Mouse (Mus musculus): ENCODE results near the gene Grpel1. TPM values are rescaled to one million over a fixed set of nuclear protein-coding genes. Genes with fewer than 3 reads are reported as not detected.
A peak's percentile ranks its signal among the peaks of the same experiment; 100 is the strongest.

Grpel1 gene
- total RNA-seq (2021): 10 to 100 TPM; 21.8 to 24.7 TPM

DNA sequence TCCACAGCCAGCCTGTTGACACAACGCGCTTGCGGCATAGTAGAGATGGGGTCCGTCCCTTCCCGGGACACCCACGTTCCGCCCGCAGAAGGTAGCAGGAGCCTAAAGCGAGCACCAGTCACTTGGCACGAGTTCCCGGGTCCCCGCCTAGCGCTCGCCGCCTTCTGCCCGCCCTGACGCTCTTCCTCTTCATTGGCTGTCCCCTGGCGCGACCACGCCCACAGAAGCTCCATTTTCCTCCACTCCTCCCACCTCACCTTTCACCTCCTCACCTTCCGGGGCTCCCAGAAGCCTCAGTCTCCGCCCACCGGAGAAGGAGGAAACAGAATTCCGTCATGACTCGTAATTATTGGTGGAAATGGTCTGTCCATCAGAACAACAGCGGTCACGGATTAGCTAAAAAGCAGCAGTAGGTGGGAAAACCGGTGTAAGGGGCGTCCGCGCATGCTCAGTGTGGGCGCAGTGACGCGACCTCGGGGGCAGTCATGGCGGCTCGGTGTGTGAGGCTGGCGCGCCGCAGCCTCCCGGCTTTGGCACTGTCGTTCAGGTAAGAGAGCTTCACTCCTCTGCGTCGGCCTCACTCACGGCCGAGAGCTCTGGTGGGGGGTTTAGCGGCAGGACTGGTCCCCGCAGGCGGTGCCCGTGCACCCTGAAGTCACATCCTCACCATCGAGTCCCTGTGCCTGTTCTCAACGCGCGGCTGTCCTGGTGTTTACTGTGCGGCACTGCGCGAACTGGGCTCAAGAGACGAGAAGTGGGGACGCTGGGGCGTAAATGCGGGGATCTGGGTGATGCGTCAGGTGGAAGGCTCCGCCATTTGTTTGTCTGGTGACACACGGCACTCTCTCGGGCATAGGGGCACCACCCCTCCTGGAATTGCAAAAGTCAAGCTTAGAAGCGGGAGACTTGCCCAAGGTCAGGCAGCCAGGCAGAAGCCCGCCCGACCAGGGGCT lies at the start of gene Grpel1:
Grpel1 (plus strand) TSS at position 290 of the 953 bp plus-strand sequence.
- DNase-seq (ENCODE audit: extremely low spot score in 1 of 2, low spot score in 1 of 2): peak; percentile 90 to 95

DNA sequence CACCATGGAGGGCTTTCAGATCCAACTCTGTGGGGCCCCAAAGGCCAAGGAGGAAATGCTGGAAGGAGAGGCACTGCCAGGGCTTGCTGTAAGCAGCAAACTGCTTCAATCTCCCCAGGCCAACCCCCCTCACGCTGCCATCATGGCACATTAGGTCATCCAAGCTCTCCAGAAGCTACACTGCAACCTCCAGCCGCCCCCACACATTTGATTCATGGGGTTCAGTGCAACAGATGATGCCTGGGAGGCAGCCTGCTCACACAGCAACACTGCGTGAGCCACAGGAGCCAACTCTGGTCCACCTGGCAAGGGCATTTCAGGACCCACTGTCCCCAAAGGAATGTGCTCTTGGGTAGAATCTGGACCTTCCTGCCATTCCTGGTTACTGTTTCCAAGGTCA lies 44.9 kb upstream of the Grpel1 start:
- DNase-seq (ENCODE audit: extremely low spot score in 1 of 2, low spot score in 1 of 2): no peak

DNA sequence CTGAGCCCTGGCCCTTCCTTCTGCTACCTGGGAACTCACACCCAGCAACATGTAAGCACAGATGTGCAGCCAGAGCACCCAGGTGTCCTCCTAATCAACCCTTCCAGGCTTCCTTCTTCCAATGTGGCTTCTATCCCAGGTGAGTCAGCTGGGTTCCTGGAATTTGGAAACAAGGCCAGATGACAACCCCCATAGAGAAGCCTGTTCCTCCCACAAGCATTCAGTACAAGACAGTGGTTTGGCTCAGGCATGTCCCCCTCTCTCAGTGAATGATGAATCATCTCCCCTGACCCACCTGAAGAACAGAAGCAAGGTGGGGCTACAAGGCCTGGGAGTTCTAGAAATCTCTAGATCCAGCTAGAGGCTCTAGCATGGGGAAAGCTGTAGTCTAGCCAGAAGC lies 42.1 kb upstream of the Grpel1 start:
- no peak for DNase-seq (ENCODE audit: extremely low spot score in 1 of 2, low spot score in 1 of 2)

DNA sequence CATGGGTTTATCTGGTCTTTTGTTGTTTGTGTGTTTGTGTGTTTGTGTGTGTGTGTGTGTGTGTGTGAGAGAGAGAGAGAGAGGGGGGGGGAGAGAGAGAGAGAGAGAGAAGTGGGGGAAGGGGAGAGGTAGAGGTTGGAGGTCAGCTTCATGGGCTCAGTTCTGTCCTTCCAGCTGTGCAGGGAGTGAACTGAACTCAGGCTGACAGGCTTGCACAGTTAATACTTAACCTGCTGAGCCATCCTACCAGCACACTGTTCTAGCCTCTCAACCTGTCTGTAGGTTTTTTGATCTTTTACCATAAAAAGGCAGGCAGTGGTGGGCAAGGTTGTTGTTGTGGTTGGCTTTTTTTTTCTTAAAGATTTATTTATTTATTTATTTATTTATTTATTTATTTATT lies 40.1 kb upstream of the Grpel1 start:
- no peak for DNase-seq (ENCODE audit: extremely low spot score in 1 of 2, low spot score in 1 of 2)

DNA sequence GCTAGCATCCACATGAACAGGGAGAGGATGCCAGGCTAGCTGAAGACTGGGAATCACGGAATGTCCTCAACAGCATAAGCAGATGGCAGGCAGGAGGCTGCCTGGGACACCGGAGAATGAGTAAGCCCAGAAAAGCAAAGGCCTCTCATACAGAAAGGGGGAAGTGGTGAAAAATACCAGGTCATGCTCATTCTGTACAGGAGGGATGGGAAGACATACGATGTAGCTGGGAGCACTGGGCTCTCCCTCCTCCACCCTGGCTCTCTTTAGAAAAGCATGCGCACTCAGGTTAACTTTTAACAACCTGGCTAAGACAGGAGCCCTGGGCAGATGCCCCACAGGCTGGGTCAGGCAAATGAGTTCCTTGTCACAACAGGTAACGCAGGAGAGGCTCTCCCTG lies 38.4 kb upstream of the Grpel1 start:
- no peak for DNase-seq (ENCODE audit: extremely low spot score in 1 of 2, low spot score in 1 of 2)

DNA sequence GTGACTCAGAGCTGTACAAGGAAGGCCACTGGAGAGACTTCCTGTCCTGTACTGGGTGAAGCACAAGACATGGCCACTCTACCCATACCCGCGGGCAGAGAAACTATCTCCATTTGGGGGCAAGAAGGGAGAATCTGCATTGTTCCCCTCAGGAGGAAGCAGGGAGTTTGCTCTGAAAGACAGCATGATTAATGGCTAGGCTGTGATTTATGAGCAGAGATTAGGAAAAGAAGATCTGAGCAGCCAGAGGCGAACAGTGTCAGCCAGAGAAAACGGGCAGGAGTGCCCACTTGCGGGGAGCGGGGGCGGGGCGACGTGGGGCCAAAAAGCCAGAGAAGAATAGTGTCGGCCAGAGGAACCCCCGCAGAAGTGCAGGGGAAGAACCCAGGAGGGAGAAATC lies 37.0 kb upstream of the Grpel1 start:
- no peak for DNase-seq (ENCODE audit: extremely low spot score in 1 of 2, low spot score in 1 of 2)

DNA sequence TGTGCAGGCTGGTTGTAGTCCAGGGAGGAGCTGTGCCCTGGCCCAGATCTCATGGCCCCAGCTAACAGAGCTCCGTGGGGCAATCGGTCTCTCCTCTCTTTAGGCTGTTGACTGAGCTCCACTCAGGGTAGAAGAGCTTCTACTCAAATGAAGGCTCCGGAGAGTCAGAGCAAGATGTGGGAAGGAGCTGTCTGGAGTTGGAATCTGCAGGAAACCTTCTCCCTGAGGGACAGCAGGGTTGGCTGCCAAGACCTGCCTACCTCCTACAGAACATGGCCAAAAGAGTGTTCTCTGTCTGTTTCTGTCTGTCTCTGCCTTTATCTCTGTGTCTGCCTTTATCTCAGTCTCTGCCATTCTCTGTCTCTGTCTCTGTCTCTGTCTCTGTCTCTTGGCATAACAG lies 35.2 kb upstream of the Grpel1 start:
- DNase-seq (ENCODE audit: extremely low spot score in 1 of 2, low spot score in 1 of 2): no peak

DNA sequence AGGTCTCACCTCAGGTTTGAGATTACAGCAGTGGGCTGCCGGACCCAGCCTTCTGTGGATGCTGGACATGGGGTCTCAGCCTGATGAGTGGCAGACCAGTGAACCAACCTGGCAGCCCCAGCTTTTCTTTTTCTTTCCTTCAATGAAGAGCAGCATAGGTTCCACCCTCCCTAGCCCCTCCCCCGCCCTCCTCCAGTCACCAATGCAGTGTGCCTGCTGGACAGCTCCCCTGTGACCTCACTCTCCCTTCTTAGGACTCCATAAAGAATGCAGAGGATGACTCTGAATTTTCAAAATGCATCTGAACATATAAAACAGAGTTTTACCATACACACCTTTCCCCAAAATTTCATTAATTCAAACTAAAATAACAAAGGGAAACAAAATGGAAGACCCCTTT lies 33.1 kb upstream of the Grpel1 start:
- DNase-seq (ENCODE audit: extremely low spot score in 1 of 2, low spot score in 1 of 2): no peak

DNA sequence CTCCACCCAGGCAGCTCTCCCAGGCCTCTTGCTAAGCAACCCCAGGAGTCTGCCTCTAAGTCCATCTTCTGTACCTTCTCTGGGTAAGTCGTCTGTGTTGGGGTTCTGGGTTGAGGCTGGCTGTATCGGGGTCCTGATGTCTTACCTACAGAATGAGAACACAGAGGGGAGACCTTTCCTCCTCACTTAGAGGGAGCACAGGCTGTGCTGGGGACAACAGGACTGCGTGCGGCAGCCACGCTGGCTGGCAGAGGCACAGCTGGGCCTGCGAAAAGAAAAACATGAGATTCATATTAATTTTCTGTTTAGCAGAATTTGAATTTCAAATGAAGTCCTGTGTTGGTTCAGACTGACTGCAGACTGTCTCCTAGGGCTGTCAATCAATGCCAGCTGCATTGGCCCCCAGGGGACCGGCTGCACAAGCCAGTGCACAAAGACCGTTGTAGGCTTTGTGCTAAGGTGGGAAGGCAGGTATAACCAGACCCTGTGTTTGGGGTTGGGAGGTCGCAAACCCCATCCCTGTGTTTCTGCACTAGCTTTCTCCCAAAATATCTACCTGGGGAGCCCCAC lies 30.3 kb upstream of the Grpel1 start:
- DNase-seq (ENCODE audit: extremely low spot score in 1 of 2, low spot score in 1 of 2): no peak

DNA sequence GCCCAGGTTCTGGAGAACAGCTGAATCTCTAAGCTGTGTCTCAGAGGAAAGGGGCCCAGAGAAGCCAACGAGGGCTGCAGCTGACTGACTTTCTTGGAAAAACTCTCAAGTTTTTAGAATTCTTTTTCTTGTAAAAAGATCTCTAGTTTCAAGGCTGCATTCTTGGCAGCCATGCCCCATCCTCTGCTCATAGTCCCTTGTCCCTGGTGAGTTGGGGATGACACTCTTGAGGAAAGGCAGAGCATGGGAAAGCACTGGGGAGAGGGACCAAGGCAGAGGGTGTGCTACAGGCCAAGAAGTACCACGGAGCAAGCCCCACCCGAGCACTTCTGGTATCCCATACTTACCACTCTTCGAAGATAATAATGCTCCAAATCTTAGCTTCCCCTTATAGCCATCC lies 27.9 kb upstream of the Grpel1 start:
- no peak for DNase-seq (ENCODE audit: extremely low spot score in 1 of 2, low spot score in 1 of 2)

DNA sequence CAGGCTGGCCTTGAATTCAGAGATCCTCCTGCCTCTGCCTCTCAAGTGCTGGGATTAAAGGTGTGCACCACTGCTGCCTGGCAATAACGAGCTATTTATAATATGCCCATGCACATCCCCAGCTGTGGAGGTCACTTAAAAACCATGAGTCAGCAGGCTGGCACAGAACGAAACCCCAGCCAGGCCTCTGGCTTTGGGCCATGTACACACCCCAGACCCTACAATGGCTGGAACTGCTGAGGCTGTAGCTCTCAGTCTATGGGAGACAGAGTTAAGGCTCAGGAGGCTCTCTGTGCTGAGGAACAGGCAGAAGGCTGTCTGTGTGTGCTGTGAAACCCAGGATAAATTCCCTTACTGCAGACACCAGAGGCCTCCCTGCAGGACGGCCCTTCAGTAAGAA lies 24.1 kb upstream of the Grpel1 start:
- no peak for DNase-seq (ENCODE audit: extremely low spot score in 1 of 2, low spot score in 1 of 2)

DNA sequence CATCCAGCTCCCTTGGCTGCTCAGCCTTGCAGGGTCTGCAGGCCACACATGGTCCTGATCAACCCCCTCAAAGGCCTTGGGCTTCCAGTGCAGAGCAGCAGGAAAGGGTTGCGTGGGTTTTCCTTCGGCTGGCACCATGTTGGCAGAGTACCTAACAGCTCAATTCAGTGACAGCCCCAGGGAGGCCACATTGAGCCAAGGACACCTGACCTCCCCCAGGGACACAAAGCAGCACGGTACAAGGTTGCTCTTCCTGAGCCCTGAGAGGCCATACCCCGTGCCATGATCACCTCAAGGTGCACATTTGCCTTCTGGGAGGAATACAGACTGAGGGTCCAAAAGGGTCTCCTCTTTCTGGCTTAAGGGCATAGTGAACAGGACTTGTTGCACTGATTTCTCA lies 20.2 kb upstream of the Grpel1 start:
- no peak for DNase-seq (ENCODE audit: extremely low spot score in 1 of 2, low spot score in 1 of 2)

DNA sequence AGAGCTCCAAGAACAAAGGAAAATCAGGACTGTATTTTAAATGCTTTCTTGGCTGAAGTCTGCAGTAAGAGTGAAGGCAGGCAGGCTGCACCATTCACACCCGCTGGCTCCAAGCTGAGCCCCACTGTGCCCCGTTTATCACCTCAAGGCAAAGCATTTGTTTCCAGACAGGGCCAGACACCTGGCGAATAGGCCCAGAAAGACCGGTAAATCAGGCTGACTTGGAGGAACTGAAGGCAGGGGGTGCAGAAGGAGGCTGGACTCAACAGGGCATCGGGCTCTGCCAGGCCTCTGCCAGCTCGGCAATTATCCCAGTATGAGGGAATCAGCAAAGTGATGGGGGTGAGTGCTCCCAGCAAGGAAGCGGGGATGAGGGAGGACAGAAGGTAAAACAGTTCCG lies 19.8 kb upstream of the Grpel1 start:
- DNase-seq (ENCODE audit: extremely low spot score in 1 of 2, low spot score in 1 of 2): no peak

DNA sequence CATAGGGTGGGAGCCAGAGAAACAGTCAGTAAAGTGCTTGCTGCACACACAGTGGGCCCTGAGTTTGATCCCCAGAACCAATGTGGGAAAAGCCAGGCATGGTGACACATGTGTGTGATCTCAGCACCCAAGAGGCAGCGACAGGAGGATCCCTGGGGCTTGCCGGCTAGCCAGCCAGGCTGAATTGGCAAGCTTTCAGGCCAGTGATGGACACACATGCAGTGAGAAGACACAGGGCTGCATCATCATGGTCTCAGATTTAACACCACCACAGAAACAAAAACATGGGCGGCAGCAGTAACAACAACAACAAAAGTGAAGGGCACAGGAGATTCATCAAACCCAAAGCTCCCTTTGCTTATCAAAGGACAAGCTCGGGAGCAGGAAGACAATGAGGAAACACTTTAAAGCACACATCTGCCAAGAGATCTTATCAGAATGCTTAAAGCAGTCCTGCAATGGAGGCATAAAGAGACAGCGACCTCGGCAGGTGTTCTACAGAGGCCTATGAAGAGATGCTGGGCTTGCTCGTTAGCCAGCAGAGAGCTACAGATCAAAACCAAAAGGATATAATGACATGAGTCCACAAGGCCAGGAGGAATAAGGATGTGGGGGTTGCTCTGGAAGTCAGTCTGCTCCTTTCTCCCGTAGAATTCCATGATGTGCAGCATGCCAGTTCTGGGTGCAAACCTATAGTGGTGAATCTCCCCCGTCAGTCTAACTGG lies 18.5 kb upstream of the Grpel1 start:
- no peak for DNase-seq (ENCODE audit: extremely low spot score in 1 of 2, low spot score in 1 of 2)

DNA sequence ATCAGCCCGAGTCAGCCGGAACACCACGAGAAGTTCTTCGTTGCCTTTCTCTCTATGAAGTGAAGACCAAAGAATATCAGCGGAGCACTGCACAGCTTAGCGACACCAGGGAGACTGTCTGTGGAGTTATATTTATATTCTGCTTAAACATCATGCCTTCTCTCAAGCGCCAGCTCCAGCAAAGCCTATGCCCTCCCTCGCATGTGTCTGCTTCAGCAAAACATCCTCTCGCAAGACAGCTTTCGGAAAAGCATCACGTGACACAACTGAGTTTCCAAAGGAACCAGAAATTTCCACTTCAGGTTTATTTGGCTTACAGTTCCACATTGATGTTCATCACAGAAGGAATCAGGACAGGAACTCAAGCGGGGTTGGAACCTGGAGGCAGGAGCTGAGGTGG lies 16.9 kb upstream of the Grpel1 start:
- DNase-seq (ENCODE audit: extremely low spot score in 1 of 2, low spot score in 1 of 2): no peak

DNA sequence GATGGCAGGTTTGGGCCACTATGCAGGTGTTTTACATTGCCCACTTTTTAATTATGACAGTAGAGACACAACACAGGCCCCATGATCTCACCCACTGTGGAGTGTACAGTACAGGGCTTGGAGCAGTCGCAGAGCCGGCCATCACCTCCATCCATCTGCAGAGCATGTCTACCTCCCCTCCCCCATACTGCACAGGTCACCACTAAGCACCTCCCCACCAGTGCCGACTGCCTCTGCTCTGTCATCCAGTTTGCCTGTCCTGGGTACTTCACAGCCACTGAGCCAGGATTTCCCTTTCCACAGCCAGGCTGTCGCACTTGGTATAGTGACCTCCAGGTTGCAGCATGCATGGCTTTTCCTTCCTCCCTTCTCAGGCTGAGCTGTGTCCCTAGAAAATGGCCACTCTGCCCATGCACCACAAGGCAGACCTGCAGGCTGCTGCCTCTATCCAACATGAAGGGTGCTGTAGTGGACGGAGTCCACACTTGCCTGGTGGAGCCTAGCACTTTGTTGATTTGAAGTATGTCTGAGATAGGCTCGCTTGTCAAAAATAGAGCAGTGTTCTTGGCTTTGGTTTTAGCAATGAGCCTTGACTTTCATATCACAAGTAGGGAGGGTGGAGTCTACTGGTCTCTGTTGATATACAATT lies 15.0 kb upstream of the Grpel1 start:
- no peak for DNase-seq (ENCODE audit: extremely low spot score in 1 of 2, low spot score in 1 of 2)

DNA sequence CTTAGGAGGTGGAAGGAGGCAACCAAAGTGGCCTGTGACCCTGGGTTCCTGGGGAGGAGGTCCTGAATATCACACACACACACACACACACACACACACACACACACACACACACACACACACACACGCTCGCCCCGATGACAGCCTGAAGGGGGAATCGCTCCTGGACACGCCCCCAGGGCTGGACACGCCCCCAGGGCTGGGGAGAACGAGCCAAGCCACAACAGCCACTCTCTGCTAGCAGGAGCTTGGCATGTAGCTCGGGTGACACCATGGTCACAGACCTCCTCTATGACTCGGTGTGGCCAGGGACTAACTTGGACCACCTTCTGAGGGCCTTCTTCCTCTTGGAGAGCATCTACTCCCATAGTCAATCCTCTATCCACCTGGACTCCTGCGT lies 13.7 kb upstream of the Grpel1 start:
- no peak for DNase-seq (ENCODE audit: extremely low spot score in 1 of 2, low spot score in 1 of 2)

DNA sequence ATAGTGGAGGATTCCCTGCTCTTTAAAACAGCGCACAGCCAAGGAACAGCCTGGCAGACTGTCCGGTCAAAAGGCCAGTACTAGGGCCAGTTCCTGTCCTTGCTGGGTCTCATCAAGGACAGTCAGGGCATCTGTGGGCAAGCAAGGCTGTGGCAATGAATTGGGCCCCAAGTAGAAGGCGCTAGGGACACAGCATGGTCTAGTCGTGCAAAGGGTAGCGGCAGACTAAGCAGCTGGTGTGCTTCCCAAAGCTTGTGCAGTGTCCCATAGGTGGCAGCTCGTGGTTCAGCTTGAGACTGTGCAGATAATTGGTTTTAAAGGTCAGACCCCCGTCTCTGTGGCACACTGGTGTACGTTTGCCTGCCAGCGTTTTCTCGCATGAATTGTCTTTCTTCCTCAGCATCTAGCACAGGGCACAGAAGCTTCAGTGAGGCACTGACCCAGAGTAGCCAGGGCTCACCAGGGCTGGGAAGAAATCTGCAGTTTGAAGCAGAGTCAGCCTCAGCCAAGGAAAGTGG lies 12.9 kb upstream of the Grpel1 start:
- no peak for DNase-seq (ENCODE audit: extremely low spot score in 1 of 2, low spot score in 1 of 2)

DNA sequence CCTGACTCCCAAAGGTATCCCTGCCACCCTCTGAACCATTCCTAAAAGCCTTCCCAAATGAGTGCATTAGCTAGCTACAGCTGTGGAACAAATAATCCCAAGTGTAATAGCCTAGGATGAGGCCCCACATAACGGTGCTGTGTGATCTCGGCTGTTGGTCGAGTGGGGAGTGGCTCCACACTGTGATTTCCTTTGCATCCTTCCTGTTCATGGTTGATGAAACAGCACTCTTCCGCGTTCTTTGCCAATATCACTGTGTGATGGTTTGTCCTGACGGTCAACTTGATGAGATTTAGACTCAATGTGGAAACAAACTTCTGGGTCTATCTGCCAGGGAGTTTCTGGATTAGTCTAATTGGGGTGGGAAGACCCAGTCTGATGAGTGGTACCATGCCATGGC lies 12.0 kb upstream of the Grpel1 start:
- no peak for DNase-seq (ENCODE audit: extremely low spot score in 1 of 2, low spot score in 1 of 2)

DNA sequence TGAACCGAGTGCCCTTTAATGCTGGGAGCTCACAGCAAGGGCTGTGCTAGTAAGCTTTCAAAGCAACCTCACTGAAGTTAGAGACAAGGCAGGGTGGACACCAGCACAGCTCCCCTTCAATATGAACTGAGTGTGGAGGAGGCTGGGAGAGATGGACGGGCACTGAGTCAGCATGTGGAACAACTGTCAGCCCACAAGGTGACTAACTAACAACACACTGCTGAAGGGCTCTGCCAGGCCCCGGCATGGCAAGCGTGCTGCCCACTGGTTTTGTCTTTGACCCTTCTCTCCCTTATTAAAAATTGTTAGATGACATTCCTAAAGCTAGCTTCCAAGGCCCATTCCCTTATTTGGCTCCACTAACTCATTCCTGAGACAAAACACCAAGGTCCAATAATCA lies 7.1 kb upstream of the Grpel1 start:
- no peak for DNase-seq (ENCODE audit: extremely low spot score in 1 of 2, low spot score in 1 of 2)

DNA sequence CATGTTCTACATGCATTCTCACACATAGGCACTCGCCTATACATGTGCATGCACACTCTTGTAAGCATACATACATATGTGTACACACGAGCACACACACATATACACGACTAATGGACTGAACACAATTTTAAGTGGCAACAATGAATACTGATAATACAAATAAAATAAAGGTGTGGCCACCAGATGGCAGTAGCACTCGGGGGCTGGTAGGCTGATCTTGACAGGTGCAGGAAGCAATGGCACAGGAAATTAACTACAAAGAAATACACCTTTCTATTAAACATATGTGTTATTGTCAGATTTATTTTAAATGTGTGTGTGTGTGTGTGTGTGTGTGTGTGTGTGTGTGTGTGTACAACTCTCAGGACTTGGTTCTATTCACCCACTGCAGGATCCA lies 5.9 kb upstream of the Grpel1 start:
- peak in 1 of 2 experiments; percentile 61 for DNase-seq (ENCODE audit: extremely low spot score in 1 of 2, low spot score in 1 of 2)
